Mouse (Mus musculus) gastrocnemius, postnatal 25 days (tissue): Measurements from ENCODE around the gene Fgfbp1. TPM values are rescaled to one million over a fixed set of nuclear protein-coding genes. Genes with fewer than 3 reads are reported as not detected.

Experiments
- total RNA-seq, 2 experiments: library from RNA; stranded (reverse); gene quantifications; 1 replicate in 1 of 2; 2 replicates in 1 of 2; pipeline ENCODE4 v1.2.3; 2021

Fgfbp1 gene
- total RNA-seq, 2 experiments from 2014 or later, result 1.5 to 2.3 TPM

Other genes with a start within 250 kb of the Fgfbp1 start
- gene Bst1, start 162.9 kb downstream of the Fgfbp1 start, total RNA-seq, result under 1 TPM in 1 of 2 experiments, not detected in 1; 0.21 TPM
- gene Fbxl5, start 160.1 kb downstream of the Fgfbp1 start, total RNA-seq, result 10 to 100 TPM; 26.6 to 27.4 TPM
- 1 to 10 TPM; 2.9 to 3.3 TPM for gene Cd38, start 113.2 kb downstream of the Fgfbp1 start, total RNA-seq
- 1 to 10 TPM; 3.2 to 5.3 TPM for gene Gm7879, start 68.6 kb downstream of the Fgfbp1 start, total RNA-seq
- gene Prom1, start 120.3 kb upstream of the Fgfbp1 start, total RNA-seq, result 1 to 10 TPM; 4.5 to 8.5 TPM
- 10 to 100 TPM; 29.9 to 33.9 TPM for gene Tapt1, start 244.8 kb upstream of the Fgfbp1 start, total RNA-seq